Mouse (Mus musculus) liver, postnatal 0 days (tissue): ENCODE measurements at regions not wholly inside any gene's neighbourhood (a gene's known extent, or its start where the extent isn't known, plus 50 kb on each side); places are given as distances from the start of the nearest gene placed in this dataset.

ENCODE experiments used
- ATAC-seq: fragments of 200-750 bp; cut with Nextera tagmentation; 2 replicates; pipeline ENCODE4 v1.8.0; 2017; ENCODE audit warnings: mild to moderate bottlenecking, moderate library complexity
- DNase-seq: peaks from one replicate; pipeline ENCODE4 v3.0.0-alpha.2; 2016
- H3K27ac ChIP-seq: fragments of 300-500 bp; sonication (generic); 2 replicates; pipeline ENCODE4 v1.5.1; 2014; ENCODE audit warnings: antibody characterized with exemption, moderate library complexity, mild to moderate bottlenecking, low read depth
- H3K27me3 ChIP-seq: fragments of 300-500 bp; sonication (generic); 2 replicates; pipeline ENCODE4 v1.6.1; 2014; ENCODE audit warnings: low read length, control low read depth, mixed read lengths; ENCODE audit not compliant: insufficient read depth
- H3K36me3 ChIP-seq: fragments of 300-500 bp; sonication (generic); replicated peaks from 2 replicates; pipeline ENCODE4 v1.6.1; 2014; ENCODE audit warnings: mild to moderate bottlenecking, control low read depth, low read length, moderate library complexity, mixed read lengths; ENCODE audit not compliant: insufficient read depth
- H3K4me1 ChIP-seq: fragments of 300-500 bp; sonication (generic); 2 replicates; pipeline ENCODE4 v1.6.1; 2014; ENCODE audit warnings: antibody characterized with exemption, mild to moderate bottlenecking, control low read depth; ENCODE audit not compliant: insufficient read depth
- H3K4me2 ChIP-seq: fragments of 300-500 bp; sonication (generic); 2 replicates; pipeline ENCODE4 v1.6.1; 2014; ENCODE audit warnings: low read depth, mild to moderate bottlenecking, low read length, moderate library complexity, mixed read lengths
- H3K4me3 ChIP-seq: fragments of 300-500 bp; sonication (generic); 2 replicates; pipeline ENCODE4 v1.5.1; 2014; ENCODE audit warnings: low read depth, low read length
- H3K9ac ChIP-seq: fragments of 300-500 bp; sonication (generic); replicated peaks from 2 replicates; pipeline ENCODE4 v1.6.1; 2014; ENCODE audit warnings: mild to moderate bottlenecking, moderate library complexity
- H3K9me3 ChIP-seq: fragments of 300-500 bp; sonication (generic); 2 replicates; pipeline ENCODE4 v1.6.1; 2016; ENCODE audit warnings: mild to moderate bottlenecking, control low read depth, low read length, mixed read lengths
- CTCF ChIP-seq: sonication (generic); IDR thresholded peaks from 2 replicates; pipeline ENCODE4 v1.5.1; 2016; ENCODE audit warnings: antibody characterized with exemption, low read depth
- EP300 ChIP-seq: IDR thresholded peaks from 2 replicates; pipeline ENCODE4 v1.6.1; 2016; ENCODE audit warnings: antibody characterized with exemption, low read depth, mild to moderate bottlenecking
- WGBS: fragments of 180-500 bp; shearing (Covaris S2); extraction: QIAGEN DNeasy Blood & Tissue Kit; methylation state at CpG from one replicate; pipeline ENCODE4 v1.1.7; 2014; ENCODE audit not compliant: insufficient replicate concordance; 5-methylcytosine and 5-hydroxymethylcytosine counted together

- Histone ChIP-seq H3K4me1 (no peaks in the 10 kb centered on the region), H3K36me3 (no peaks in the 10 kb centered on the region), H3K27me3 (no peaks in the 10 kb centered on the region), H3K27ac (no peak overlapping the region), H3K4me3 (no peak overlapping the region), H3K4me2 (no peak overlapping the region), H3K9ac (no peak overlapping the region), H3K9me3 (no peaks in the 10 kb centered on the region)
- DNase-seq (no peak), ATAC-seq (no peak)
- 40% methylated on average over 2 of the region's 2 CpGs for WGBS
- TF ChIP-seq EP300 (no peak), CTCF (no peak)
These were observed 125.0 kb downstream of the 4930544G11Rik start for GRCm38 (mm10) chr6:66077445-66077844.

GRCm38 (mm10) chr6:66078769-66079168 lies 126.4 kb downstream of the 4930544G11Rik start:
- no peak overlapping the region for H3K4me3 ChIP-seq
- no peaks in the 10 kb centered on the region for H3K27me3 ChIP-seq
- TF ChIP-seq EP300 (no peak), CTCF (no peak)
- 93% methylated on average over 1 of the region's 1 CpGs for WGBS
- ATAC-seq: no peak
- H3K9ac ChIP-seq: no peak overlapping the region
- no peak overlapping the region for H3K4me2 ChIP-seq
- no peaks in the 10 kb centered on the region for H3K4me1 ChIP-seq
- H3K9me3 ChIP-seq: no peaks in the 10 kb centered on the region
- H3K36me3 ChIP-seq: no peaks in the 10 kb centered on the region
- no peak overlapping the region for H3K27ac ChIP-seq
- no peak for DNase-seq

- DNase-seq: no peak
- H3K4me3 ChIP-seq: no peak overlapping the region
- no peak overlapping the region for H3K27ac ChIP-seq
- TF ChIP-seq EP300 (no peak), CTCF (no peak)
- 53% methylated on average over 3 of the region's 3 CpGs for WGBS
- no peak overlapping the region for H3K4me2 ChIP-seq
- no peaks in the 10 kb centered on the region for H3K36me3 ChIP-seq
- H3K9me3 ChIP-seq: no peaks in the 10 kb centered on the region
- H3K4me1 ChIP-seq: no peaks in the 10 kb centered on the region
- H3K9ac ChIP-seq: no peak overlapping the region
- no peaks in the 10 kb centered on the region for H3K27me3 ChIP-seq
- ATAC-seq: no peak
These were observed 149.2 kb downstream of the 4930544G11Rik start for GRCm38 (mm10) chr6:66101555-66102071.

DNA sequence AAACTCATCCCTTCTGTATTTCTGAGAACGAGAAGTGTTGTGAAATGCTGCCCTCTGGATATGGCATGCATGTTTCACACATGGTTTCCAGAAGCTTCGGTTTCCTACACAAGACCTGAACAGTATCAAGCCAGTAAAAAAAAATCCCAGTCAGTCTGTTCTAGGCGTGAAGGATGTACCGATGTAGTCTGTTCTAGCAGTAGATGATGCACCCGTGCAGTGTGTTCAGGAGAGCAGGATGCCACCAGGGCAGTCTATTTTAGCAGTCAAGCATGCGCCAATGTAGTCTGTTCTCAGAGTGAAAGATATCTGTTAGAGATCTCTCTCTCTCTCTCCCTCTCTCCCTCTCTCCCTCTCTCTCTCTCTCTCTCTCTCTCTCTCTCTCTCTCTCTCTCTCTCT lies 162.0 kb downstream of the 4930544G11Rik start:
- no peak overlapping the region for H3K4me3 ChIP-seq
- TF ChIP-seq CTCF (no peak), EP300 (no peak)
- H3K4me2 ChIP-seq: no peak overlapping the region
- H3K9me3 ChIP-seq: no peaks in the 10 kb centered on the region
- no peak overlapping the region for H3K9ac ChIP-seq
- H3K27ac ChIP-seq: no peak overlapping the region
- ATAC-seq (no peak), DNase-seq (no peak)
- WGBS: 75% methylated on average over 6 of the region's 6 CpGs
- no peaks in the 10 kb centered on the region for H3K4me1 ChIP-seq
- H3K27me3 ChIP-seq: no peaks in the 10 kb centered on the region
- H3K36me3 ChIP-seq: no peaks in the 10 kb centered on the region

DNA sequence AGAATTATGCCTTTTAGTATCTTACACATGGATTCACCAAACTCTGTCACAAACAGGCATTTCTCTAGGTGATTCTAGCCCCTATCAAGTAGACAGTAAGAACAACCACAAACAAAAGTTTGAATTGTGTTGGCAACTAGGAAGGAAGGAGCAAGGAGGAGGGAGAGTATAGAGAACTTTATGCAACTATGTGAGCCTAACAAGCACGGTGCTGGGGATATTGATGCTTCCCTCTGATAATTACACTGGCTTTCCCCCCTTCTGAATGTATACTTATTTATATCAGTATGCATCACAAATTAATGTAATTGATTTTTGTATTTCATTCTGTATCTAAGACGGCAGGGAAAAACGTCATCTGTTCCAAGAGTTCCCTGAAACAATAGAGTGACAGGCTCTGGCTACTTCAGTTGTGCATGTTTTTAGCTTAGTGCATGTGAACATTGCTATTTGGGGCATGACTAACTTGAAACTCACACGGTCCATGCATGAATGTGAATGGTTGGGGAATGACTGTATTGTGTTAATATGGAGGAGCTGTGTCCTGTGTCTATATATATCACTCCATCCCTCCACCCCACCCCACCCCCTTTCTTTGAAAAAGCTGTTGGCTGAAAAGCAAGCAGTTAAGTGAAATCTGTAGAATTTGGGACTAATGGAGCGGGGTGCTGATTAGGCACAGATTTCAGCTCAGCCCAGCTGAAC lies 169.2 kb downstream of the 4930544G11Rik start:
- Histone ChIP-seq H3K4me2 (no peak overlapping the region), H3K4me1 (no peaks in the 10 kb centered on the region), H3K36me3 (no peaks in the 10 kb centered on the region), H3K9ac (no peak overlapping the region), H3K9me3 (no peaks in the 10 kb centered on the region), H3K27ac (no peak overlapping the region), H3K4me3 (no peak overlapping the region), H3K27me3 (no peaks in the 10 kb centered on the region)
- 69% methylated on average over 5 of the region's 5 CpGs for WGBS
- DNase-seq: no peak
- no peak for ATAC-seq
- TF ChIP-seq CTCF: no peak

DNA sequence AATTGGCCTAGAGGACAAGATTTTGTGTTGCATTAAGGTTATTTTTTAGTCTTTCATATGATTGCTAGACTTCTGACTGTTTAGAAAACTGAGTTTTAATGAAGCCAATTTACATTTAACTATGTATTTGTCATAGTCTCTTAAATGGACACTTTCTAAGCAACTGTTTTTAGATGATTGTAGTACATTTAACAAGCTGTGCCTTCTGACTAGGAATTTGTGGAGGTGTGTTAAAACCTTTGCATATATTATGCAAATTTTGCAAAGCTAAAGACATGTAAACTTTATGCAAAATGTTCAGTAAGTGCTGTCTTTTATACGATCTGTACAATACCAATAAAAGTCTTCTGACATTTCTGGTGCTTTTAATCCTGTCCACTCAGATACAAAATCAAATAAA lies 171.9 kb downstream of the 4930544G11Rik start:
- Histone ChIP-seq H3K9me3 (no peaks in the 10 kb centered on the region), H3K27ac (no peak overlapping the region), H3K9ac (no peak overlapping the region), H3K27me3 (no peaks in the 10 kb centered on the region), H3K4me1 (no peaks in the 10 kb centered on the region), H3K4me3 (no peak overlapping the region), H3K4me2 (no peak overlapping the region), H3K36me3 (no peaks in the 10 kb centered on the region)
- TF ChIP-seq EP300: no peak
- DNase-seq: no peak
- 57% methylated on average over 1 of the region's 1 CpGs for WGBS
- no peak for ATAC-seq

DNA sequence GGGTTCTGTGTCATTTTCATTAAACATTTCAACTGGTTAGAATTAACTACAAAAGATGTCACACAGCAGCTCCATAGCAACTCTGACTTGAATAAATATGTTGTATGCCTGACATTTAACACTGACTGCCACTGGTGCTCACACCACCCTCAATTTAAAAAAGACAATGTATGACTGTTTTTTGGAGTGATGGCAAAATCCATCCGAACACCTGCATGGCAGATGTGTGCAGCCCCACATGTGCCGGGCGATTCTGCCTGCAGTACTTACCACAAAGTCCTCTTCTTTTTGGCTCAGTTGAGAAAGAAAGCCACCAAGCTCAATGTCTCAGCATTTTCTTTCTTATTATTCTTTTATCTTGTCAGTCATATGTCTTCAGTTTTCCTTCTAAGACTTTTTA lies 199.4 kb downstream of the 4930544G11Rik start:
- no peaks in the 10 kb centered on the region for H3K4me1 ChIP-seq
- H3K36me3 ChIP-seq: no peaks in the 10 kb centered on the region
- H3K27me3 ChIP-seq: no peaks in the 10 kb centered on the region
- no peak for ATAC-seq
- no peak overlapping the region for H3K27ac ChIP-seq
- 87% methylated on average over 3 of the region's 3 CpGs for WGBS
- H3K9me3 ChIP-seq: no peaks in the 10 kb centered on the region
- H3K4me2 ChIP-seq: no peak overlapping the region
- H3K9ac ChIP-seq: no peak overlapping the region
- DNase-seq: no peak
- H3K4me3 ChIP-seq: no peak overlapping the region
- TF ChIP-seq EP300: no peak
